Mouse (Mus musculus) midbrain, embryonic 10.5 days (tissue): ENCODE measurements at regions not wholly inside any gene's neighbourhood (a gene's known extent, or its start where the extent isn't known, plus 50 kb on each side); places are given as distances from the start of the nearest gene placed in this dataset.

Source experiments
- DNase-seq: peaks from one replicate; pipeline ENCODE4 v3.0.0-alpha.2; 2017; ENCODE audit warnings: low spot score
- H3K27ac ChIP-seq: fragments of 300-500 bp; sonication (generic); replicated peaks from 2 replicates; pipeline ENCODE4 v1.5.1; 2016; ENCODE audit warnings: mild to moderate bottlenecking
- H3K27me3 ChIP-seq: fragments of 300-500 bp; sonication (generic); 2 replicates; pipeline ENCODE4 v1.6.1; 2016; ENCODE audit warnings: low read depth, mild to moderate bottlenecking; ENCODE audit not compliant: poor library complexity, severe bottlenecking
- H3K36me3 ChIP-seq: fragments of 300-500 bp; sonication (generic); 2 replicates; pipeline ENCODE4 v1.6.1; 2016; ENCODE audit warnings: mild to moderate bottlenecking, moderate library complexity
- H3K4me1 ChIP-seq: fragments of 300-500 bp; sonication (generic); 2 replicates; pipeline ENCODE4 v1.6.1; 2016
- H3K4me3 ChIP-seq: fragments of 300-500 bp; sonication (generic); 2 replicates; pipeline ENCODE4 v1.5.1; 2016; ENCODE audit warnings: mild to moderate bottlenecking, moderate library complexity
- H3K9me3 ChIP-seq: fragments of 300-500 bp; sonication (generic); replicated peaks from 2 replicates; pipeline ENCODE4 v1.6.1; 2016; ENCODE audit warnings: mild to moderate bottlenecking
- WGBS: fragments of 180-500 bp; shearing (Covaris S2); methylation state at CpG from one replicate; pipeline ENCODE4 v1.1.7; 2016; 5-methylcytosine and 5-hydroxymethylcytosine counted together

DNA sequence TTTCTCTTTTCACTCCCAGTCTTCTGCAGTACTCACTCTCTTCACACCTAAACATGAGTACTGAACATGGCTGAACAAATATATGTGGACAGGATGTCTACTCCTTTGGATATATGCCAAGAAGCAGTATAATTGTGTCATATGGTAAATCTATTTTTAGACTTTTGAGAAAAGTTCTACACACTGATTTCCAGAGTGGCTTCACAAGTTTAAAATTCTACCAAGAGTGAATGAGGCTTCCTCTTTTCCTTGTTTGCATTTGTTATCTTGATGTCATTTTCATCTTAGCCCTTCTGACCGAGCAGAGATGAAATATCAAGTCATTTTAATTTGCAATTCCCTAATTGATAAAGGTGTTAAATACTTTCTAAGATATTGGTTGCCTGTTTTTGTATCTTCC is 1254.6 kb upstream of the Zeb2 start:
- WGBS = 84% methylated on average over 1 of the region's 1 CpGs
- Histone ChIP-seq H3K27ac (no peak overlapping the region), H3K9me3 (no peaks in the 10 kb centered on the region), H3K27me3 (no peaks in the 10 kb centered on the region), H3K36me3 (no peaks in the 10 kb centered on the region), H3K4me3 (no peak overlapping the region), H3K4me1 (no peaks in the 10 kb centered on the region)
- DNase-seq = no peak

DNA sequence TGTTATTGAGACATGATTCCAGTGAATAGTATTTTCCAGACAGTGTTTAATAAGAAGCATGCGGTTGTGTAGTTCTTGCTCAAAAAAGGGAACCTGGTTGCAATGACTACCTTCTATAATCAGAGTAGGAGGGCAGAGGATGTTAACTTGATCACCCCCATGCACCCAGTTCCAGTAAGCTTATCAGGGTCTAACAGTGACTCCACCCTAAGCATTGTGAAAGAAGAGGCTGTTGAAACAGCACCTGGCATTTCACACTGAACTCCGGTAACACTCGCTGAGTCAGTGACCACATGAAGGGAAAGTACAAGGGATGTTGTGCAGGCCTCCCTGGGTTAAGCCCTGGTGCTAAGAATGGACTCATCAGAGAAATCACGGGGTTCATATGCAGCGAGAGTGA is 1253.8 kb upstream of the Zeb2 start:
- H3K4me1 ChIP-seq = no peaks in the 10 kb centered on the region
- no peak overlapping the region for H3K27ac ChIP-seq
- H3K4me3 ChIP-seq = no peak overlapping the region
- H3K9me3 ChIP-seq = no peaks in the 10 kb centered on the region
- H3K27me3 ChIP-seq = no peaks in the 10 kb centered on the region
- DNase-seq = no peak
- WGBS = 84% methylated on average over 5 of the region's 5 CpGs
- H3K36me3 ChIP-seq = no peaks in the 10 kb centered on the region

GRCm38 (mm10) chr2:46368882-46369281 is 1251.7 kb upstream of the Zeb2 start:
- Histone ChIP-seq H3K9me3 (no peaks in the 10 kb centered on the region), H3K4me3 (no peak overlapping the region), H3K27me3 (no peaks in the 10 kb centered on the region), H3K36me3 (no peaks in the 10 kb centered on the region), H3K4me1 (no peaks in the 10 kb centered on the region), H3K27ac (no peak overlapping the region)
- DNase-seq = no peak
- 97% methylated on average over 4 of the region's 4 CpGs for WGBS

- Histone ChIP-seq H3K27me3 (no peaks in the 10 kb centered on the region), H3K27ac (no peak overlapping the region), H3K36me3 (no peaks in the 10 kb centered on the region), H3K9me3 (no peaks in the 10 kb centered on the region), H3K4me3 (no peak overlapping the region), H3K4me1 (no peaks in the 10 kb centered on the region)
- WGBS = 91% methylated on average over 3 of the region's 3 CpGs
- DNase-seq = no peak
Measured at GRCm38 (mm10) chr2:46366135-46366485, 1248.9 kb upstream of the Zeb2 start.

- no peak overlapping the region for H3K4me3 ChIP-seq
- H3K4me1 ChIP-seq = no peaks in the 10 kb centered on the region
- no peaks in the 10 kb centered on the region for H3K9me3 ChIP-seq
- no peak for DNase-seq
- H3K27me3 ChIP-seq = no peaks in the 10 kb centered on the region
- no peaks in the 10 kb centered on the region for H3K36me3 ChIP-seq
- no peak overlapping the region for H3K27ac ChIP-seq
- WGBS = 89% methylated on average over 4 of the region's 4 CpGs
Measured at GRCm38 (mm10) chr2:46365428-46366134, 1248.4 kb upstream of the Zeb2 start.

GRCm38 (mm10) chr2:46360049-46360712 is 1243.0 kb upstream of the Zeb2 start:
- WGBS = 80% methylated on average over 4 of the region's 4 CpGs
- H3K27me3 ChIP-seq = no peaks in the 10 kb centered on the region
- DNase-seq = no peak
- H3K4me1 ChIP-seq = no peaks in the 10 kb centered on the region
- H3K36me3 ChIP-seq = no peaks in the 10 kb centered on the region
- H3K27ac ChIP-seq = no peak overlapping the region
- no peak overlapping the region for H3K4me3 ChIP-seq
- H3K9me3 ChIP-seq = no peaks in the 10 kb centered on the region

- Histone ChIP-seq H3K27me3 (no peaks in the 10 kb centered on the region), H3K27ac (no peak overlapping the region), H3K9me3 (no peaks in the 10 kb centered on the region), H3K4me3 (no peak overlapping the region), H3K4me1 (no peaks in the 10 kb centered on the region), H3K36me3 (no peaks in the 10 kb centered on the region)
- DNase-seq = no peak
- WGBS = 87% methylated on average over 3 of the region's 3 CpGs
Measured at GRCm38 (mm10) chr2:46358225-46358624, 1241.0 kb upstream of the Zeb2 start.

GRCm38 (mm10) chr2:46356651-46357050 is 1239.5 kb upstream of the Zeb2 start:
- no peaks in the 10 kb centered on the region for H3K9me3 ChIP-seq
- no peaks in the 10 kb centered on the region for H3K36me3 ChIP-seq
- 89% methylated on average over 3 of the region's 3 CpGs for WGBS
- no peak for DNase-seq
- no peaks in the 10 kb centered on the region for H3K27me3 ChIP-seq
- H3K4me3 ChIP-seq = no peak overlapping the region
- no peaks in the 10 kb centered on the region for H3K4me1 ChIP-seq
- H3K27ac ChIP-seq = no peak overlapping the region

DNA sequence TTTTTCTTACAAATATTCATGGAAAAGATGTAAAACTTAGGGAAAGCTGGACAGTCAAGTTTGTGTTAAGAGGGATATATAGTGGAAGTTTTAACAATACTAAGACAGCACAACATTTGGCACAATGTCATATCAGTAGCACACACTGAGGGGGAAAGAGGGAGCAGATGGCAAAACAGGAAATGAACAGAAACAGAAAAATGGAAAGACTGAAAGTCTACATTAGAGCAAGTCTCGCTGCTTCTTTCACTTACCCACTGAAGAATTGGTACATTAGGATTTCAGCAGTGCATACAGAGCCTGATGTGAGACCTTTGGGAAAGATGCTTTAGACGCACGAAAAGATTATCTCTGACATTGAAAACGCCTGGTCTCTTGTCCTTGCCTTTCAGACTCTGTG is 1223.5 kb upstream of the Zeb2 start:
- Histone ChIP-seq H3K4me3 (no peak overlapping the region), H3K27me3 (no peaks in the 10 kb centered on the region), H3K27ac (no peak overlapping the region), H3K9me3 (no peaks in the 10 kb centered on the region), H3K36me3 (no peaks in the 10 kb centered on the region), H3K4me1 (no peaks in the 10 kb centered on the region)
- no peak for DNase-seq
- WGBS = 89% methylated on average over 4 of the region's 4 CpGs

GRCm38 (mm10) chr2:46316666-46317065 is 1199.5 kb upstream of the Zeb2 start:
- no peaks in the 10 kb centered on the region for H3K36me3 ChIP-seq
- H3K9me3 ChIP-seq = no peaks in the 10 kb centered on the region
- no peak overlapping the region for H3K4me3 ChIP-seq
- no peaks in the 10 kb centered on the region for H3K4me1 ChIP-seq
- DNase-seq = no peak
- H3K27ac ChIP-seq = no peak overlapping the region
- whole genome bisulfite sequencing = 86% methylated on average over 2 of the region's 2 CpGs
- no peaks in the 10 kb centered on the region for H3K27me3 ChIP-seq

DNA sequence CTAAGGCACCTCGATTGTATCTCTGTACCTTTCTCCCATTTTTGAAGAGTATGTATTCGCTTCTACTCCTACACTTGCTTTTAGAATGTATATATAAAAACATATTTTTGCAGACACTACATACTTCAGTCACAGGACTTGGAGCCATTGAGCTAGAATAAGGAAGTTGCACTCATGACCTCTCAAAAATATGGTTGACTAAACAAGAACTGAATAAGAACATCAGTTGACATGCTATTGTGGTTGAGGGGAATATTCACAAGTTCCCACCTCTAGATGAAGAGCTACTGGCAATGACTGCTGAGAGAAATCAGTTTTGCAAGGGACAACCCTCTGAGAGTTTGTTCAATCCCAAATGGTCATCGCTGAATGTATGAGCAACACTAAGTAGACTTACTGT is 1198.0 kb upstream of the Zeb2 start:
- Histone ChIP-seq H3K9me3 (no peaks in the 10 kb centered on the region), H3K27me3 (no peaks in the 10 kb centered on the region), H3K4me3 (no peak overlapping the region), H3K36me3 (no peaks in the 10 kb centered on the region), H3K27ac (no peak overlapping the region), H3K4me1 (no peaks in the 10 kb centered on the region)
- DNase-seq = no peak
- 93% methylated on average over 3 of the region's 3 CpGs for WGBS

GRCm38 (mm10) chr2:46307582-46308153 is 1190.5 kb upstream of the Zeb2 start:
- Histone ChIP-seq H3K4me1 (no peaks in the 10 kb centered on the region), H3K27me3 (no peaks in the 10 kb centered on the region), H3K9me3 (no peaks in the 10 kb centered on the region), H3K4me3 (no peak overlapping the region), H3K27ac (no peak overlapping the region), H3K36me3 (no peaks in the 10 kb centered on the region)
- no peak for DNase-seq
- 98% methylated on average over 2 of the region's 2 CpGs for WGBS

DNA sequence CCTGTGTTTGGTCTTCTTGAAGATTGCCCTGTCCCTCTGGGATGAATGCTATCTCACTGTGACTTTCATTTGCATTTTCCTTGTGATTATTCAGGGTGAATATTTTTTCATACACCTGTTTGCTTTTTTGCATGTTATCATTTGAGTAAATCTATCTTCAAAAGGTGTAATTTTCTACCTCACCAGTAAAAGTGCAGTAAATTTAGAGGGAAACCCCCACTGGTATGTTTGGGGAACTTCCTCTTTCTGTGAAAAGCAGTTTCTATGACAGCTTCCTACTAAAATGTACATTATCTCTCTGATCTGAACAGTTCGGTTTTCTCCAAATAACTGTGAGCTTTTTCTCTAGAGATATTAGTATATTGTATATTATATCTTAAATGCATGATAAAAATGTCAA is 1185.4 kb upstream of the Zeb2 start:
- no peaks in the 10 kb centered on the region for H3K36me3 ChIP-seq
- H3K27ac ChIP-seq = no peak overlapping the region
- H3K9me3 ChIP-seq = no peaks in the 10 kb centered on the region
- H3K4me1 ChIP-seq = no peaks in the 10 kb centered on the region
- H3K27me3 ChIP-seq = no peaks in the 10 kb centered on the region
- no peak for DNase-seq
- WGBS = 84% methylated on average over 1 of the region's 1 CpGs
- no peak overlapping the region for H3K4me3 ChIP-seq
